Mouse (Mus musculus) left cerebral cortex, adult 2 months (tissue): ENCODE measurements around the gene Ldlrad3. TPM values are rescaled to one million over a fixed set of nuclear protein-coding genes. Genes with fewer than 3 reads are reported as not detected.

Experiments
- DNase-seq, 2 experiments: peaks; one replicate each; pipeline ENCODE4 v3.0.0; 2021 to 2022; ENCODE audit warnings: low spot score in 2 of 2, mixed read lengths in 1 of 2; ENCODE audit errors: extremely low spot score in 1 of 2
- H3K27ac ChIP-seq: fragments of 200-600 bp; 2 replicates; pipeline ENCODE4 v1.8.1; 2022
- H3K4me3 ChIP-seq: fragments of 200-600 bp; 2 replicates; pipeline ENCODE4 v1.8.1; 2022
- CTCF ChIP-seq: fragments of 200-600 bp; IDR thresholded peaks from 2 replicates; pipeline ENCODE4 v1.8.1; 2022; ENCODE audit warnings: antibody characterized with exemption, mild to moderate bottlenecking, moderate library complexity
- intact Hi-C: fragments of 180-260 bp; cut with DNase I; formaldehyde crosslinking; loops from one replicate; pipeline ENCODE4 v1.15.1; 2025
- total RNA-seq, 2 experiments: library from RNA; stranded (reverse); gene quantifications; 2 replicates each; pipeline ENCODE4 v1.2.3; 2021

The Ldlrad3 gene
- total RNA-seq, 2 experiments from 2014 or later: 9.1 to 10.3 TPM

DNA sequence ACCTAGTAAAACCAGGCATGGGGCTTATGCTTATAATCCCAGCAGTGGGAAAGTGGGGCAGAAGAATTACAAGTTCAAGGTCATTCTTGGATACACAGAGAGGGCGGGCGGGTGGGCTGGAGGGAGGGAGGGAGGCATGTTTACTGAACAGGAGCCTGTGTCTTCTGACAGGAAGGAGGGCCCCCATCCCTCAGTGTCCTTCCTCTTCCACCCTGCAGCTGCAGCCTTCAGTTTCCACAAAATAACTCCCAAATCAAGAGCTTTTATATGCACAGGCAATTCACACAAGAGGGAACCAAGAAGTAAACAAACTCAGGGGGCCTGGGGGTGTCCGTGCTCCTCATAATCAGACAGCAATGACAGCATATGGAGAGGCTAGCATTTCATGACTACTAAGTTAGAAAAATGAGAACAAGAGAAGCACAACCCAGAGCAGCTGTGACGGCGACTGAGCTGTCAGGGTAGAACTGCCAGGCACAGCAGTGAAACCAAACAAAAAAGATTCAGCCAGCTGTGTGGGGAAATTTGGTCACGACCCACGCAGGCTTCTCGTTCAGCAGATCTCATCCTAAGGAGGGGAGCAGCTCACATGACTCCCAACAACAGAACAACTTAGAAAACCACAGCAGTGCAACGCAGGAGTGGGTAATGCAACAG is 129.0 kb downstream of the Ldlrad3 start:
- peak; percentile 26 to 51 for DNase-seq
- Histone ChIP-seq H3K4me3 (no peak overlapping the region), H3K27ac (peak overlapping the region; percentile 78)
- intact Hi-C loops: no loop called here
- TF ChIP-seq CTCF: no peak

DNA sequence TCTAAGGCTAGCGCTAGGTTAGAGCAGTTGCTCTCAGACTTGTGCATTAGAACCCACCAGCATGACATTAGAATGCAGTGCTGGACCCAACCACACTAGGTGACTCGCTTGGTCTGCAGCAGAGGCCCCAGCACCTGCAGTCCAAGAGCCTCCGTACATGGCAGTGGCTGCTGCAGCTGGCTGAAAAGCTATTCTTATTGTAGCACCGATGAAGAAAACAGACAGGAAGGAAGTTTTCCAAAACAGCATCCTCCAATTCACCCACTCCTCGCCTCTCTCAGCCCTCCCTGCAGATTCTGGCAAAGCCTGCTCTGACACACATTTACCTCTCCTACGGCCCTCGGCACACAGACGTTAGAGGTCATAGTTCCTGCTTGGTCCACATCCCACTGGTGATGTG is 130.0 kb downstream of the Ldlrad3 start:
- intact Hi-C loops: no loop called here
- no peak for DNase-seq
- peak overlapping the region; percentile 78 for H3K27ac ChIP-seq
- H3K4me3 ChIP-seq: no peak overlapping the region
- TF ChIP-seq CTCF: no peak

DNA sequence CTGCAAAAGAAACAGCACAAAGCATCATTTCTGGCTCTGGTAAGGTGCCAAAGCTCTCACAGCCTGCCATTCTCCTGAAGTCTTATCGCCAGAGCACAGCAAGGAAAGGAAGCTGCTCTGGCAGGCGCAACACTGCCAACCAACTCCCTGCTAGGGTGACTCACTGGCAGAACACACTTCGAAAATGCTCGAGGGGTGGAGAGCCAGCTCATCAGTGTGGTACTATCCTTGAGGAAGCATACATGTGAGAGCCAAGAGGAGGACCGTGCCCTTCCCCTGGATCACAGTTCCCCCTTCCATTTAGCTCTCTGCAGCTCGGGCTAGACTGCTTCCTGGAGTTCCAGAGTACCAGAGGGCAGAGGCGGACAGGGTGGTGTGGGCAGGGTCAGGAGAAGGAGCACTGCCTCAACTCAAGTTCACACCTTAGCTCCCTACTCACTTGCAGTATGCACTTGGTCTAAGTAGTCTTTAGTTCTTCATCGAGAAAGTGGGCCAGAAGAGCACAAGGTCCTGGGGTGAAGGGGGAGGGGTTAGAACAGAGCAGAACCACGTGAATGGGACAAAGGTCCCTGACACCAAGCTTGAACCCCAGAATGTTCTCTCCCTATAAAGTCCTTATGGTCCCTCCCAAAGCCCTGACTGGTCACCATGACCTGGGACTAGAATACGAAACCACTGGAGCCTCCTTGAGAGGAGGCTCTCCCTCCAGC is 133.1 kb downstream of the Ldlrad3 start:
- H3K27ac ChIP-seq: peak overlapping the region; percentile 79
- peak; percentile 57 to 62 for DNase-seq
- intact Hi-C loops: no loop called here

DNA sequence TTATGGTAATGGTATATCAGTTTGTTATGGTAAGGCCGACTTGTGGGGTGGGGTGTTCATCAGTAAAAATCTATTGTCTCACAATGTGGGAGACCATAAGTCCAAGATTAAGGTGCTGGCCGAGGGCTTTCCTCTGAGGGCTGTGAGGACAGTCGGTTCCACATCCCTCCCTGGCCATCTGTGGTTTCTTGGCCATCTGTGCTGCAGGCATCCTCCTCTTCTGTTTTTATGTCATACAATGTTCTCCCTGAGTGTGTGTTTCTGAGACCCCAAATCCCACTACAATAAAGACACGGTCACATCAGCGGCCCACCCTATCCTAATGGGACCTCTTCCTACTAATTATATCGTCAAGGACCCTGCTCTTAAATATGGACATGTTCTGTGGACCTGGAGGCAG is 133.8 kb downstream of the Ldlrad3 start:
- TF ChIP-seq CTCF: no peak
- peak overlapping the region; percentile 76 for H3K27ac ChIP-seq
- no peak for DNase-seq

More for the DNA sequence above, 133.1 kb downstream of the Ldlrad3 start:
- no peak for TF ChIP-seq CTCF
- H3K4me3 ChIP-seq: no peak overlapping the region

DNA sequence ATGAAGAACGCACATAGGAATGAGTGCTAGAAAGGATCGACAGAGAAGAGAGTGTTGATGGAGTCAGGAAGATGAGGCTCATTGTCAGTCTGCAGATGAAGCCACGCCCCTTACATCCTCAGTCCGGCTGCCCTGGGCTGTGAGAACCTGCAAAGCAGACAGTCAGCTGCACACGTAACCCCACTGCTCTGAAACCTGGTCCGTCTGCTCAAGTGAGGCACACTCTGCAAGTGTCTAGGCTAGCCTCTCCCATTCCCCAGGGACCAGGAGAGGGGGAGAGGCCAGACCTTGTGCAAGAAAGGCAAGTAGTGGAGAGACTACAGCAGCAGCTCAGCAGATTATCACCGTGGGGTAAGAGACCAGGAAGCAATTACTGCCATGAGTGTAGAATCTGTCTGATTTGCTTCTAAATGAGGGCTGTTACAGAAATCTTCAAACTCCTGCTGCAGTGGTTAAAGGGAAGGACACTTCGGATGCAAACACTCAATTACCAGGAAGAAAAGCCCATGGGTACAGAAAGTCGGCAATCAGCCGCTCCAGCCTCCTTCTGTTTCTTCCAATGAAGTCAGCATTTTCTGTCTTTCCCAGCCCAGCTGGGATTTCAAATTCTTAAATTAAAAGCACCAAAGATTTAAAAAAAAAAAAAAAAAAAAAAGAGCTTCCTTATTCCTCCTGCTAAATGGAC is 136.2 kb downstream of the Ldlrad3 start:
- no peak for DNase-seq
- intact Hi-C loops: no loop called here
- Histone ChIP-seq H3K27ac (peak overlapping the region; percentile 61), H3K4me3 (no peak overlapping the region)
- no peak for TF ChIP-seq CTCF

More for the DNA sequence above, 133.8 kb downstream of the Ldlrad3 start:
- H3K4me3 ChIP-seq: no peak overlapping the region
- intact Hi-C loops: no loop called here

DNA sequence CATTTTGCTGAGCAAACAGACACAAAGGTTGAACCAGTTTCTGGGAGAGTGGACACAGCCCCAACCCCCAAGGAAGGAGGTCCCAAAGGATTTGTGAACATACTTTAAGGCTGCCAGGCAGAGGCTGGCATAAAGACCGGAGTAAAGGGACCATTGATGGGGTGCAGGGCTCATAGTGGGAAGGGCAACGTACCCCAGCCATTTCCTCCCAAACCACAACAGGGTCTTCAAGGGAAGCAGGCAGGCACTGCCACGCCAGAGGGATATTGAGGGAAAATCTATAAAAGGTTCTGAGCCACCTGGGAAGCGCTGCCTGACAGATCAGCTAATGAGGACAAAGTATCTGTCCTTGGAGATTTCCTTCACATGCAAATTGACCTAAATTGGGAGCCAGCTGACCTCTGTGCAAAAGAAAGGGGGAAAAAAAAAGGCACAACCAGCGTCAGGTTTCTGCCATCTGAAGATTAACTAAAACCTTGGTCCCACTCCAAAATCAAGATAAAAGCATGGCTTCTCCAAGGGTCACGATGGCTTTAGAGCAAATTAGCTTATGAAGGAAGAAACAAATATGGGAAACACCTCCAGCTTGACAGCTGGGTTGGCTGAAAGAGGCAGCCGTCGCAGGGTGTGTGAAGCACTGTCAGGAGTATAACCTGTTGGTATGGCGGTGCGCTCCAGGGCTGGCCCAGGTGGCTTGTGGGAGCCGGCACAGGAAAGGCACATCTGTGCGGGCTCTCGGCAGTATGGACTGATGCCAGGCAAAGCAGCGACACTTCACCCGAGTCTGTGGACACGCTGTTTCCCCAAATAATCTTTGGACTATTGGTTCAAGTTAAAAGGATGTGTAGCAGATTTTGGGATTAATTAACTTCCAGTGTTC is 137.6 kb downstream of the Ldlrad3 start:
- no peak for TF ChIP-seq CTCF
- DNase-seq: no peak
- intact Hi-C loops: no loop called here
- Histone ChIP-seq H3K4me3 (no peak overlapping the region), H3K27ac (no peak overlapping the region)

DNA sequence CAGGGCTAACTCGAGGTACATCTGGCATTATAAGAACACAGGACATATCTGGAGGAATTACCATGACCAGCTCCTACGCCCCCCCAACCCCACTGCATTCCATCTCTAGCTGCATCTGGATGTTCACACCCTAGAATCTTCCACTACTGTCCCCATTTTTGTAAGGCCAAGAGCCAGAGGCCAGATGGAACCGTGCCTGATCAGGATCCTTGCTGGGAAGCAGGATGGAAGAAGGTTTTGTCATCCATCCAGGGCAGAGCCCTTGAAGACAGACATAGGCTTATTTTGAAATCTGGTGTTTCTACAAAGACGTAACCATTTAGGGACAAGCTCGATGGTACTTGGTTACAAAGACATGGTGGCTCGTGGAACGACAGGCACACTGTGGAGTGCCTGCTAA is 139.7 kb downstream of the Ldlrad3 start:
- intact Hi-C loops: no loop called here
- Histone ChIP-seq H3K4me3 (no peak overlapping the region), H3K27ac (no peak overlapping the region)
- no peak for TF ChIP-seq CTCF
- DNase-seq: no peak

DNA sequence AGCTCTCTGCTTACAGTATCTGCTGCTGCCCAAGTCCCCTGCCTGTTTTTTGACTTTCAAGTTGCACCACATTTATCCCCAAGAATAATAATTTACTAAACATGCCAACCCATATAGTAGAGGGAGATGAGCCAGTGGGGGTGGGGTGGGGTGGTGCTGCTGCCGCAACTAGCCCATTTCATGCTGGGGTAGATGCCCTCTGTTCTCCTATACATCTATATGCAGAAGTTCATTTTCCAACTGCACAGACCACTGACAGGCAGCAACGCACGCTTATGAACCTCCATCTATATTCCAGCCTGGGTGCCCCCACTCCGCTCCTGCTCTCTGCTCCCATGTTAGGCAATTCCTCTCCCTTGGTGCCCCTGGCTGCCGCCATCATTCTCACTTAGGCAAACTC is 145.7 kb downstream of the Ldlrad3 start:
- Histone ChIP-seq H3K27ac (no peak overlapping the region; the same call in 1 of the 2 replicates), H3K4me3 (no peak overlapping the region)
- intact Hi-C loops: no loop called here
- DNase-seq: no peak
- no peak for TF ChIP-seq CTCF

DNA sequence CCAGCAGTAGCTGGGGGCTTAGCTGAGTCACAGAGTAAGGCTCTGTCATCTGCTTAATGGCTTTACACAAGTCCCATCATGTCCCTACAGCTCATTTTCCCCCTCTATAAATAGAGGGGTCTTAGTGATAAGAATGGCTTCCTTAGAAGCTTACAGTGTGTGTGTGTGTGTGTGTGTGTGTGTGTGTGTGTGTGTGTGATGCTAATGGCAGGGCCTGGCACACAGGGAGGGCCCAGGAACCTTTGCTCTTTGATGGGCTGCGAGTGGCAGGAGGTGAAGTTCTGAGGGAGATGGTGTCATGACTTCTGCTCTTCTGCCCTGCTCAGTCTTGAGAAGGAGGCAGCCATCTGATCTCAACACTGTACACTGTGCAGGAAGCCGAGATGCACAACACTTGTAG is 146.2 kb downstream of the Ldlrad3 start:
- no peak for DNase-seq
- TF ChIP-seq CTCF: no peak
- H3K27ac ChIP-seq: no peak overlapping the region

DNA sequence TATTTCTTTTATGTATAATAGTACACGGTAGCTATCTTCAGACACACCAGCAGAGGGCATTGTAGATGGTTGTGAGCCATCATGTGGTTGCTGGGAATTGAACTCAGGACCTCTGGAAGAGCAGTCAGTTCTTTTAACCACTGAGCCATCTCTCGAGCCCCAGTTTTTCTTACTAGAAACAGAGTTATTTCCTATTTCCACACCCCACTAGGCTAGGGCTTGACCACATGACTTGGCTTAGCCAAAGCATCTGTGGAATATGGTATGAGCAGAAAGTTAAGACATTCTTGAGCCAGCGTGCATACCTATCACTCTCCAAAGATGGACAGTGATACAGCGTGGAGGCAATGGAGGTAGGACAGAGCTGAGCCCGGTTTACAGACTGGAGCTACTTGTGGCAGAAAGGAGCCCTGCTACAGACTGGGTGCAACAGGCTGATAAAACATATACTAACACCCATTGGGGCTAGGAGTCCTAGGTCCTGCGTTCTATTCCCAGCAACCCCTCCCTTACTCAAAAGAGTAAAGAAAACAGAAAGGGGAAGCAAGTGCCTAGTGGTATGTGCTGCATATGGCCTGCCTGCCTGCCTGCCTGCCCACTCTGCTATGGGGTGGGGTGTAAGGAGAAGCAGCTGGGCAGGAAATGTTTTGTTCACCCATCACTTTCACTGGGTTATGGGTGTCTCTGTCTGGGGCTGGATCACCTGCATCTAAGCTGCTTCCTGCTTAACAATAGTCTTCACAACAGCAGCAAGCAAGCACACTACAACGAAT is 147.1 kb downstream of the Ldlrad3 start:
- DNase-seq: no peak
- Histone ChIP-seq H3K4me3 (no peak overlapping the region), H3K27ac (peak overlapping the region; percentile 78; the same call in 1 of the 2 replicates)
- TF ChIP-seq CTCF: peak; percentile 47
- intact Hi-C loops: no loop called here

More for the DNA sequence above, 146.2 kb downstream of the Ldlrad3 start:
- intact Hi-C loops: no loop called here
- no peak overlapping the region for H3K4me3 ChIP-seq
